Mouse (Mus musculus): ENCODE data around the gene Coro1c.

- TF ChIP-seq CTCF (IDR thresholded peaks at IDR 0.05; ENCODE audit: control insufficient read depth, insufficient read depth, insufficient replicate concordance, low read depth, low read length) (no peak), POLR2A (IDR thresholded peaks at IDR 0.05; ENCODE audit: control insufficient read depth, low read depth, low read length) (no peak)
These were observed 3.6 kb downstream of the Coro1c start for GRCm38 (mm10) chr5:113904987-113905386.

Data from testis, adult 2 months (tissue).